Mouse (Mus musculus) small intestine, adult 2 months (tissue): ENCODE data around the gene Tspan9. TPM values are rescaled to one million over a fixed set of nuclear protein-coding genes. Genes with fewer than 3 reads are reported as not detected.

Source experiments
- H3K27ac ChIP-seq: fragments of 200-500 bp; 2 replicates; pipeline ENCODE4 v1.5.1; 2012; ENCODE audit warnings: low read depth, low read length, control low read depth, inconsistent platforms; ENCODE audit not compliant: insufficient read depth
- H3K27me3 ChIP-seq: fragments of 200-500 bp; 2 replicates; pipeline ENCODE4 v1.6.1; 2012; ENCODE audit warnings: mild to moderate bottlenecking, moderate library complexity, low read length, inconsistent platforms; ENCODE audit not compliant: control insufficient read depth, insufficient read depth
- H3K36me3 ChIP-seq: fragments of 200-500 bp; 2 replicates; pipeline ENCODE4 v1.6.1; 2012; ENCODE audit warnings: mild to moderate bottlenecking, low read length, control low read depth, inconsistent platforms; ENCODE audit not compliant: control insufficient read depth, insufficient read depth
- H3K4me1 ChIP-seq: fragments of 200-500 bp; 2 replicates; pipeline ENCODE4 v1.6.1; 2012; ENCODE audit warnings: low read length, inconsistent platforms, mixed read lengths; ENCODE audit not compliant: control insufficient read depth, insufficient read depth, insufficient read length
- H3K4me3 ChIP-seq: fragments of 200-500 bp; 2 replicates; pipeline ENCODE4 v1.5.1; 2012; ENCODE audit warnings: low read depth, mild to moderate bottlenecking, control low read depth, inconsistent platforms, low read length, moderate library complexity
- CTCF ChIP-seq: fragments of 200-500 bp; IDR thresholded peaks from 2 replicates; pipeline ENCODE4 v1.5.1; 2012; ENCODE audit warnings: low read depth, mild to moderate bottlenecking, control low read depth, inconsistent platforms, low read length, moderate library complexity, mixed read lengths; ENCODE audit not compliant: insufficient replicate concordance, insufficient read length; ENCODE audit errors: extremely low read depth
- POLR2A ChIP-seq: fragments of 200-500 bp; IDR thresholded peaks from 2 replicates; pipeline ENCODE4 v1.6.1; 2012; ENCODE audit warnings: low read depth, mild to moderate bottlenecking, control low read depth, inconsistent platforms, low read length, moderate library complexity
- WGBS: fragments of 180-500 bp; shearing (Covaris S2); methylation state at CpG from one replicate; pipeline ENCODE4 v1.1.7; 2018; 5-methylcytosine and 5-hydroxymethylcytosine counted together
- polyA plus RNA-seq: library from polyadenylated mRNA; depleted of rRNA; stranded (reverse); fragments of >200 nt; gene quantifications from 2 replicates; pipeline ENCODE4 v1.2.3, GENCODE M21; 2012

Tspan9 gene
- polyA plus RNA-seq, 1 experiment = 20.6 TPM

GRCm38 (mm10) chr6:128032252-128033171 lies 110.9 kb downstream of the Tspan9 start:
- Histone ChIP-seq H3K4me1 (peaks cover 2% of the 10 kb centered on the region; the same call in 1 of the 2 replicates), H3K36me3 (no peaks in the 10 kb centered on the region), H3K4me3 (0 out of 2 replicates have a peak overlapping the region, but pooled peaks have one; percentile 16), H3K27me3 (peaks cover 10% of the 10 kb centered on the region), H3K27ac (no peak overlapping the region)
- TF ChIP-seq CTCF (peak; percentile 81; the same call in 1 of the 2 replicates), POLR2A (no peak)
- 32% methylated on average over 16 of the region's 16 CpGs for WGBS

- 61% methylated on average over 2 of the region's 2 CpGs for WGBS
- peaks cover 2% of the 10 kb centered on the region; the same call in 1 of the 2 replicates for H3K4me1 ChIP-seq
- no peak overlapping the region for H3K4me3 ChIP-seq
- H3K27me3 ChIP-seq = peaks cover 10% of the 10 kb centered on the region
- H3K36me3 ChIP-seq = no peaks in the 10 kb centered on the region
- no peak overlapping the region for H3K27ac ChIP-seq
- no peak for TF ChIP-seq POLR2A
- TF ChIP-seq CTCF = no peak
Measured at GRCm38 (mm10) chr6:128031584-128031983, 111.8 kb downstream of the Tspan9 start.

GRCm38 (mm10) chr6:128031096-128031495 lies 112.3 kb downstream of the Tspan9 start:
- TF ChIP-seq POLR2A = no peak
- no peak for TF ChIP-seq CTCF
- Histone ChIP-seq H3K4me3 (no peak overlapping the region), H3K27ac (no peak overlapping the region), H3K27me3 (peaks cover 10% of the 10 kb centered on the region), H3K4me1 (peaks cover 2% of the 10 kb centered on the region; the same call in 1 of the 2 replicates), H3K36me3 (no peaks in the 10 kb centered on the region)
- 82% methylated on average over 4 of the region's 4 CpGs for WGBS

GRCm38 (mm10) chr6:128030475-128030874 lies 112.9 kb downstream of the Tspan9 start:
- TF ChIP-seq POLR2A = no peak
- TF ChIP-seq CTCF = no peak
- Histone ChIP-seq H3K4me1 (0 out of 2 replicates have a peak, but pooled peaks cover 2% of the 10 kb centered on the region), H3K27ac (no peak overlapping the region), H3K4me3 (no peak overlapping the region), H3K36me3 (no peaks in the 10 kb centered on the region), H3K27me3 (peaks cover 10% of the 10 kb centered on the region)
- WGBS = 89% methylated on average over 6 of the region's 6 CpGs

- TF ChIP-seq POLR2A (no peak), CTCF (no peak)
- Histone ChIP-seq H3K36me3 (no peaks in the 10 kb centered on the region), H3K4me1 (no peaks in the 10 kb centered on the region), H3K27me3 (peaks cover 8% of the 10 kb centered on the region), H3K4me3 (no peak overlapping the region), H3K27ac (no peak overlapping the region)
- WGBS = 81% methylated on average over 9 of the region's 9 CpGs
Measured at GRCm38 (mm10) chr6:128029517-128030348, 113.7 kb downstream of the Tspan9 start.

GRCm38 (mm10) chr6:128028116-128028940 lies 115.1 kb downstream of the Tspan9 start:
- Histone ChIP-seq H3K4me3 (no peak overlapping the region), H3K27me3 (no peaks in the 10 kb centered on the region), H3K36me3 (no peaks in the 10 kb centered on the region), H3K4me1 (no peaks in the 10 kb centered on the region), H3K27ac (no peak overlapping the region)
- 57% methylated on average over 10 of the region's 10 CpGs for WGBS
- no peak for TF ChIP-seq CTCF
- TF ChIP-seq POLR2A = no peak
